Mouse (Mus musculus) limb, embryonic 14.5 days (tissue): ENCODE results near the gene Rmi2. TPM values are rescaled to one million over a fixed set of nuclear protein-coding genes. Genes with fewer than 3 reads are reported as not detected.

ENCODE experiments used
- ATAC-seq: fragments of 200-750 bp; cut with Nextera tagmentation; 2 replicates; pipeline ENCODE4 v1.8.0; 2017; ENCODE audit warnings: low read depth, moderate number of reproducible peaks, moderate TSS enrichment; ENCODE audit not compliant: low FRiP score
- DNase-seq: peaks from one replicate; pipeline ENCODE4 v3.0.0-alpha.2; 2015; ENCODE audit warnings: low spot score
- H3K27ac ChIP-seq: fragments of 300-500 bp; sonication (generic); replicated peaks from 2 replicates; pipeline ENCODE4 v1.5.1; 2014; ENCODE audit warnings: low read depth, mild to moderate bottlenecking, low read length, moderate library complexity, mixed read lengths
- H3K27me3 ChIP-seq: fragments of 300-500 bp; sonication (generic); 2 replicates; pipeline ENCODE4 v1.6.1; 2014; ENCODE audit warnings: low read length, mixed read lengths; ENCODE audit not compliant: control insufficient read depth, insufficient read depth
- H3K36me3 ChIP-seq: fragments of 300-500 bp; sonication (generic); 2 replicates; pipeline ENCODE4 v1.6.1; 2014; ENCODE audit warnings: mild to moderate bottlenecking, low read length, moderate library complexity, mixed read lengths; ENCODE audit not compliant: control insufficient read depth, insufficient read depth
- H3K4me1 ChIP-seq: fragments of 300-500 bp; sonication (generic); 2 replicates; pipeline ENCODE4 v1.6.1; 2014; ENCODE audit warnings: antibody characterized with exemption, low read length, mixed read lengths; ENCODE audit not compliant: control insufficient read depth, insufficient read depth
- H3K4me2 ChIP-seq: fragments of 300-500 bp; sonication (generic); replicated peaks from 2 replicates; pipeline ENCODE4 v1.6.1; 2014; ENCODE audit warnings: low read depth, mild to moderate bottlenecking, low read length, moderate library complexity; ENCODE audit not compliant: severe bottlenecking
- H3K4me3 ChIP-seq: fragments of 300-500 bp; sonication (generic); replicated peaks from 2 replicates; pipeline ENCODE4 v1.5.1; 2014; ENCODE audit warnings: low read length
- H3K9ac ChIP-seq: fragments of 300-500 bp; sonication (generic); 2 replicates; pipeline ENCODE4 v1.6.1; 2014; ENCODE audit warnings: mild to moderate bottlenecking, low read depth, low read length, moderate library complexity; ENCODE audit not compliant: severe bottlenecking
- H3K9me3 ChIP-seq: fragments of 300-500 bp; sonication (generic); 2 replicates; pipeline ENCODE4 v1.6.1; 2016; ENCODE audit warnings: low read length; ENCODE audit not compliant: control insufficient read depth
- POLR2A ChIP-seq: fragments of 200-500 bp; IDR thresholded peaks from 2 replicates; pipeline ENCODE4 v1.8.0; 2012; ENCODE audit warnings: inconsistent platforms, mild to moderate bottlenecking, moderate library complexity, borderline replicate concordance; ENCODE audit not compliant: insufficient read depth, insufficient read length; ENCODE audit errors: extremely low read depth
- WGBS: fragments of 180-500 bp; shearing (Covaris S2); extraction: QIAGEN DNeasy Blood & Tissue Kit; methylation state at CpG from one replicate; pipeline ENCODE4 v1.1.7; 2014; 5-methylcytosine and 5-hydroxymethylcytosine counted together
- polyA plus RNA-seq, 2 experiments: library from polyadenylated mRNA; depleted of rRNA in 1 of 2; stranded (reverse) in 1 of 2; unstranded in 1 of 2; fragments of >200 nt; fragmentation: Nextera tagmentation in 1 of 2; extraction: Ambion mirVana in 1 of 2; gene quantifications; 2 replicates each; pipeline versions ENCODE4 v1.2.1 to v1.2.3; 2012 to 2014

Rmi2 gene
- polyA plus RNA-seq, 2 experiments, result 3.4 to 7.3 TPM

- no peak for TF ChIP-seq POLR2A
- no peaks in the 10 kb centered on the region for H3K36me3 ChIP-seq
- H3K4me2 ChIP-seq, result no peak overlapping the region
- H3K27me3 ChIP-seq, result no peaks in the 10 kb centered on the region
- H3K9ac ChIP-seq, result no peak overlapping the region
- H3K4me1 ChIP-seq, result peaks cover 3% of the 10 kb centered on the region; the same call in 1 of the 2 replicates
- ATAC-seq, result no peak
- H3K27ac ChIP-seq, result no peak overlapping the region
- no peaks in the 10 kb centered on the region for H3K9me3 ChIP-seq
- DNase-seq, result no peak
- no peak overlapping the region for H3K4me3 ChIP-seq
Measured at GRCm38 (mm10) chr16:10919856-10920255, 85.0 kb downstream of the Rmi2 start.

- Histone ChIP-seq H3K9ac (no peak overlapping the region), H3K27me3 (no peaks in the 10 kb centered on the region), H3K27ac (no peak overlapping the region), H3K4me1 (peaks cover 5% of the 10 kb centered on the region; the same call in 1 of the 2 replicates), H3K4me2 (no peak overlapping the region), H3K9me3 (no peaks in the 10 kb centered on the region), H3K36me3 (no peaks in the 10 kb centered on the region), H3K4me3 (no peak overlapping the region)
- 77% methylated on average over 5 of the region's 5 CpGs for WGBS
- DNase-seq, result no peak
- no peak for ATAC-seq
- TF ChIP-seq POLR2A, result no peak
Measured at GRCm38 (mm10) chr16:10923561-10923960, 88.7 kb downstream of the Rmi2 start.

GRCm38 (mm10) chr16:10925591-10926180, 90.8 kb downstream of the Rmi2 start:
- no peak overlapping the region for H3K27ac ChIP-seq
- WGBS, result 18% methylated on average over 7 of the region's 7 CpGs
- H3K9me3 ChIP-seq, result no peaks in the 10 kb centered on the region
- no peaks in the 10 kb centered on the region for H3K27me3 ChIP-seq
- H3K4me3 ChIP-seq, result no peak overlapping the region
- DNase-seq, result peak; percentile 66
- no peak overlapping the region for H3K9ac ChIP-seq
- peaks cover 5% of the 10 kb centered on the region; the same call in 1 of the 2 replicates for H3K4me1 ChIP-seq
- TF ChIP-seq POLR2A, result no peak
- ATAC-seq, result no peak
- no peaks in the 10 kb centered on the region for H3K36me3 ChIP-seq
- no peak overlapping the region for H3K4me2 ChIP-seq

GRCm38 (mm10) chr16:10927026-10927425, 92.2 kb downstream of the Rmi2 start:
- Histone ChIP-seq H3K27ac (no peak overlapping the region), H3K9me3 (no peaks in the 10 kb centered on the region), H3K36me3 (no peaks in the 10 kb centered on the region), H3K4me2 (no peak overlapping the region), H3K4me3 (no peak overlapping the region), H3K4me1 (peaks cover 5% of the 10 kb centered on the region; the same call in 1 of the 2 replicates), H3K9ac (no peak overlapping the region), H3K27me3 (no peaks in the 10 kb centered on the region)
- DNase-seq, result no peak
- 95% methylated on average over 1 of the region's 1 CpGs for WGBS
- ATAC-seq, result no peak
- no peak for TF ChIP-seq POLR2A

- no peak for TF ChIP-seq POLR2A
- no peak overlapping the region for H3K27ac ChIP-seq
- no peak for ATAC-seq
- H3K9me3 ChIP-seq, result no peaks in the 10 kb centered on the region
- 87% methylated on average over 3 of the region's 3 CpGs for WGBS
- no peak overlapping the region for H3K4me2 ChIP-seq
- H3K36me3 ChIP-seq, result no peaks in the 10 kb centered on the region
- H3K4me1 ChIP-seq, result no peaks in the 10 kb centered on the region
- no peak overlapping the region for H3K4me3 ChIP-seq
- no peaks in the 10 kb centered on the region for H3K27me3 ChIP-seq
- no peak overlapping the region for H3K9ac ChIP-seq
- DNase-seq, result no peak
Measured at GRCm38 (mm10) chr16:10933372-10933771, 98.5 kb downstream of the Rmi2 start.
